Mouse (Mus musculus) liver, embryonic 15.5 days (tissue): ENCODE data around the gene Ttll12. TPM values are rescaled to one million over a fixed set of nuclear protein-coding genes. Genes with fewer than 3 reads are reported as not detected.

Experiments
- ATAC-seq: fragments of 200-750 bp; cut with Nextera tagmentation; 2 replicates; pipeline ENCODE4 v1.8.0; 2017; ENCODE audit warnings: moderate number of reproducible peaks, mild to moderate bottlenecking, moderate library complexity; ENCODE audit not compliant: insufficient read depth
- H3K27ac ChIP-seq: fragments of 300-500 bp; sonication (generic); replicated peaks from 2 replicates; pipeline ENCODE4 v1.5.1; 2015; ENCODE audit warnings: mild to moderate bottlenecking, inconsistent platforms
- H3K27me3 ChIP-seq: fragments of 300-500 bp; sonication (generic); 2 replicates; pipeline ENCODE4 v1.6.1; 2015; ENCODE audit warnings: mild to moderate bottlenecking, inconsistent platforms
- H3K36me3 ChIP-seq: fragments of 300-500 bp; sonication (generic); replicated peaks from 2 replicates; pipeline ENCODE4 v1.6.1; 2015; ENCODE audit warnings: moderate library complexity, mild to moderate bottlenecking, inconsistent platforms
- H3K4me1 ChIP-seq: fragments of 300-500 bp; sonication (generic); replicated peaks from 2 replicates; pipeline ENCODE4 v1.6.1; 2015; ENCODE audit warnings: inconsistent platforms
- H3K4me2 ChIP-seq: fragments of 300-500 bp; sonication (generic); 2 replicates; pipeline ENCODE4 v1.6.1; 2015; ENCODE audit warnings: moderate library complexity, mild to moderate bottlenecking, inconsistent platforms
- H3K4me3 ChIP-seq: fragments of 300-500 bp; sonication (generic); replicated peaks from 2 replicates; pipeline ENCODE4 v1.5.1; 2015; ENCODE audit warnings: mild to moderate bottlenecking, inconsistent platforms
- H3K9ac ChIP-seq: fragments of 300-500 bp; sonication (generic); 2 replicates; pipeline ENCODE4 v1.6.1; 2015; ENCODE audit warnings: moderate library complexity, mild to moderate bottlenecking, inconsistent platforms
- H3K9me3 ChIP-seq: fragments of 300-500 bp; sonication (generic); replicated peaks from 2 replicates; pipeline ENCODE4 v1.6.1; 2016; ENCODE audit warnings: inconsistent platforms
- whole genome bisulfite sequencing: fragments of 180-500 bp; shearing (Covaris S2); methylation state at CpG from one replicate; pipeline ENCODE4 v1.1.7; 2015; ENCODE audit warnings: mixed read lengths; ENCODE audit not compliant: insufficient replicate concordance; 5-methylcytosine and 5-hydroxymethylcytosine counted together
- polyA plus RNA-seq: library from polyadenylated mRNA; unstranded; fragments of >200 nt; fragmentation: Nextera tagmentation; extraction: Ambion mirVana; gene quantifications from 2 replicates; pipeline ENCODE4 v1.2.1, GENCODE M21; 2015

The Ttll12 gene
- polyA plus RNA-seq, 1 experiment from 2014 or later, result 35.6 TPM

DNA sequence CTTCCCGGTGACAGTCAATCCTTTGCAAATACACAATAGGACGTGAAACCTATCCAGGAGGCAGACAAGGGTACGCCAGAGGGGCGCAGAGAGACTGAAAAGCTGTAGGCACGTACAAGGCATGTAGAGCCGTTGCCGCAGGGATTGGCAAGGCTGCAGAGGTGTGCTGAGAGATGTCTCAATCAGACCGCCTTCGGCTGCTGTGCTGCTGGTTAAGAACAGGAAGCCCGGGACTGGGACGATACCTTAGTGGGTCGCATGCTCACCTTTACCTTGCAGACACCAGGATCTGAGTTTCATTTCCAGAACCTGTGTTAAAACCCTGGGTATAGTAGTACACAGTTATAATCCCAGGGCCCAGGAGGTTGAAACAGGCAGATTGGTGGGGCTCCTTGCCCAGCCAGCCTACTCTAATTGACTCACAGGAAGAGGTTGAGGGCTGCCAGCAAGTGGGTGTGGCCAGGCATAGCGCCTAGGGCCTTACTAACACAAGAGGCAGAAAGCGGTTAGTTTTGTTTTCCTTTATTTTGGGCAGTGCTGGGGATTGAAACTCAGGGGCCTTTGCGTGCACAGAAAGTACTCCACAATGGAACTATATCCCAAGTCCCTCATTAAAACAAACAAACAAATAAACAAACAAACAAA, 32.2 kb downstream of the Ttll12 start:
- ATAC-seq, result peak; percentile 42

DNA sequence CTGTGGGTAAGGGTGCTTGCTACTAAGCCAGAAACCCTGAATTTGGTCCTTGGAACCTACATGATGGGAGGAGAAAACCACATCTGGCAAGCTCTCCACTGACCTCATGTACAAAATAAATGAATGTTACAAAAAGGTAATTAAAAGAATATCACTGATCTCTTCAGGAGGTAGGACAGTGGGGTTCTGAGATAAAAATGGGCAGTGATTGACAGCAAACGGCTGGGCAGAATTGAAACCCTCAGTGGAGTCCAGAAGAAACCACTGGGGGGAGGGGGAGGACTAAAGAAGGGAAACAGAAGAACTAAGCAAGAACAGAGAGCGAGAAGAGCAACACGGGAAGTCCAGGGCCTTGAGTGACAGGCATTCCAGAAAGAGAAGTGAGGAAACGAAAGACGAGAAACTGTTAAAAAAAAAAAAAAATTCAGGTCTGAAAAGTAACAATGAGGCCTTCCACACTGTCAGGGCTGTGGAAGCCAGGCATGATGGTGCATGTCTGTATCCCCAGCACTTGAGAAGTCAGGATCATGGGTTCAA, 33.9 kb downstream of the Ttll12 start:
- Histone ChIP-seq H3K4me2 (no peak overlapping the region), H3K36me3 (no peaks in the 10 kb centered on the region), H3K4me1 (peaks cover 47% of the 10 kb centered on the region), H3K27ac (no peak overlapping the region), H3K9me3 (no peaks in the 10 kb centered on the region), H3K9ac (no peak overlapping the region), H3K4me3 (no peak overlapping the region), H3K27me3 (no peaks in the 10 kb centered on the region)
- no peak for ATAC-seq
- 15% methylated on average over 5 of the region's 5 CpGs for WGBS

More for the DNA sequence above, 32.2 kb downstream of the Ttll12 start:
- Histone ChIP-seq H3K4me2 (peak overlapping the region; percentile 91), H3K36me3 (no peaks in the 10 kb centered on the region), H3K9me3 (no peaks in the 10 kb centered on the region), H3K27me3 (no peaks in the 10 kb centered on the region), H3K27ac (peak overlapping the region; percentile 93), H3K9ac (peak overlapping the region; percentile 76), H3K4me1 (peaks cover 58% of the 10 kb centered on the region), H3K4me3 (peak overlapping the region; percentile 78)
- 27% methylated on average over 15 of the region's 15 CpGs for WGBS

DNA sequence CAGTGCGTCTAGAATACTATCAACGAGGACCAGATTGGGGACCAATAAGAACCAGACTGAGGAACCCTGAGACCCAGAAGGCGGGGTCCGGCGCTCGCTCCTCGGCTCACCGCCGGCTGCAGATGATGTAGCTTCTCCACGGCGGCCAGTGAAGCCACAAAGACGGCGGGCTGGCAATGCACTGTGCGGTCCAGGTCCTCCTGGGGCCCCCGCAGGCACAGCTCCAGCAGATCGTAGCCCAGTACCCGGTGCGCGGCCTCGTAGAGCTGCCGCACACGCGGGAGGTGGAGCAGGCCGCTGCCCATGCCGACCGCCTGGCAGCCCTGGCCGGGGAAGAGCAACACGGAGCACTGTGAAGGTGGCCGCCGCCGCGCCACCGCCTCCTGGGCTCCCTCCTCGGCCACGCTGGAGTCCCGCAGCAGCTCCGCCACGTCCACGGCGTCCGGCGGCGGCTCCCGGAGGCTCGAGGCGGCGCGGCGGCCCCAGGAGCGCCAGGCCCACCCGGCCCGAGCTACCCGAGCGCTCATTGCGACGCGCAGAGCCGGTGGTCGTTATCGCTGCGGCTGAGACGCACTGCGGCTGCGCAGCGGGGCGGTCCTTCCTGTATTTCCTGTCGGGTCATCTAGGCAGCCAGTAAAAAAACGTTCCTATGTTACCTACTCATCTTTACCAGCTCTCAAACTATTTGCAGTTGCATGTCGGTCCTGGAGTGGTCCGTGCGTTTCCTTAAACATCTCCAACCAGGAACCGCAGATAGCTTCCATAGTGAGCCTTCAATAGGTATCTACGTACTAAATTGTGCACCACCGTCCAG, 39.6 kb downstream of the Ttll12 start:
- H3K4me1 ChIP-seq, result peaks cover 25% of the 10 kb centered on the region
- peak; percentile 88 for ATAC-seq
- H3K36me3 ChIP-seq, result 0 out of 2 replicates have a peak, but pooled peaks cover 7% of the 10 kb centered on the region
- H3K9me3 ChIP-seq, result no peaks in the 10 kb centered on the region
- H3K27ac ChIP-seq, result peak overlapping the region; percentile 86
- peak overlapping the region; percentile 89 for H3K9ac ChIP-seq
- H3K27me3 ChIP-seq, result no peaks in the 10 kb centered on the region
- under 1% methylated on average over 74 of the region's 74 CpGs for WGBS
- H3K4me3 ChIP-seq, result peak overlapping the region; percentile 77
- peak overlapping the region; percentile 95 for H3K4me2 ChIP-seq

- Histone ChIP-seq H3K4me2 (no peak overlapping the region), H3K9ac (no peak overlapping the region), H3K36me3 (peaks cover 13% of the 10 kb centered on the region; the same call in 1 of the 2 replicates), H3K27me3 (no peaks in the 10 kb centered on the region), H3K9me3 (no peaks in the 10 kb centered on the region), H3K4me1 (peaks cover 25% of the 10 kb centered on the region), H3K27ac (no peak overlapping the region), H3K4me3 (no peak overlapping the region)
- ATAC-seq, result no peak
Observed at GRCm38 (mm10) chr15:83553831-83554230, 41.1 kb downstream of the Ttll12 start.

DNA sequence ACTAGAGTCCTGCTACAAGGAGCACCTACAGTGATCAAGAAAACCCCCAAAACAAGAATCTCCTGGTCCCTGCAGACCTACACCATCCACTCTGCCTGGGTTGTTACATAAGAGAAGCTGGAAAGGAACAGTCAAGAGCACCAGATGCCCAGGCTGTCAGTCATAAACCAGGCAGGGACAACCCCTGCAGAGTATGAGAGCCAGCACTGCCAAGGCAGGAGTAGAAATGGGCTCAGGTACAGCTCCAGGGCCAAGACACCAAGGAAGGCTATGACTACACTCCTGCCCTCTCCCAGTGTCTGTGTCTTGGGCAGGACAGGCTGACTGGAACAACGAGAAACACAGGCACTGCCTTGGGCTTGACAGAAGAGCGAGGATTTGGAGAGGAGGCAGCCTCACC, 44.8 kb downstream of the Ttll12 start:
- no peak overlapping the region for H3K9ac ChIP-seq
- H3K36me3 ChIP-seq, result peaks cover 45% of the 10 kb centered on the region
- no peak overlapping the region for H3K4me2 ChIP-seq
- no peak overlapping the region for H3K4me3 ChIP-seq
- no peak for ATAC-seq
- 81% methylated on average over 2 of the region's 2 CpGs for whole genome bisulfite sequencing
- H3K27ac ChIP-seq, result no peak overlapping the region
- H3K9me3 ChIP-seq, result no peaks in the 10 kb centered on the region
- no peaks in the 10 kb centered on the region for H3K27me3 ChIP-seq
- peaks cover 15% of the 10 kb centered on the region for H3K4me1 ChIP-seq

DNA sequence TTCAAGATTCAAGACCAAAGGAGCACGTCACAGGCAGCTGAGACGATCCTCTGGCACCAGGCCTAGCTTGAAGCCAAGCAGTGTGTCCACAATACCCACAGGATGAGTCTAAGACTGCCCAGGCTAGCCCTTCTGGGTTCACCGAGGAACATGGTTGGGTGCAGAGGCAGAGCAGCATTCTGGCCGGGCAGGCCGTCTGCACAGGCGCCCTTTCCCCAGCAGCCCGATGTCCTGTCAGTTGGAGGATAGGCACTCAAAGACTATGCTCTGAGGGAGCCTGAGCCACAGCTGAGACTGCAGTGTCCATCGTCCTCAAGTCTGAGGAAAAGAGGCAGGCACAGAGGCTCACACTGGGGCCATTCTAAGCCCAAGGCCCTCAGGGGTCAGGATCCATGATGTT, 47.8 kb downstream of the Ttll12 start:
- WGBS, result 79% methylated on average over 8 of the region's 8 CpGs
- Histone ChIP-seq H3K9ac (no peak overlapping the region), H3K9me3 (no peaks in the 10 kb centered on the region), H3K27me3 (no peaks in the 10 kb centered on the region), H3K4me2 (no peak overlapping the region), H3K36me3 (peaks cover 45% of the 10 kb centered on the region), H3K27ac (no peak overlapping the region), H3K4me1 (0 out of 2 replicates have a peak, but pooled peaks cover 4% of the 10 kb centered on the region), H3K4me3 (no peak overlapping the region)
- ATAC-seq, result no peak

DNA sequence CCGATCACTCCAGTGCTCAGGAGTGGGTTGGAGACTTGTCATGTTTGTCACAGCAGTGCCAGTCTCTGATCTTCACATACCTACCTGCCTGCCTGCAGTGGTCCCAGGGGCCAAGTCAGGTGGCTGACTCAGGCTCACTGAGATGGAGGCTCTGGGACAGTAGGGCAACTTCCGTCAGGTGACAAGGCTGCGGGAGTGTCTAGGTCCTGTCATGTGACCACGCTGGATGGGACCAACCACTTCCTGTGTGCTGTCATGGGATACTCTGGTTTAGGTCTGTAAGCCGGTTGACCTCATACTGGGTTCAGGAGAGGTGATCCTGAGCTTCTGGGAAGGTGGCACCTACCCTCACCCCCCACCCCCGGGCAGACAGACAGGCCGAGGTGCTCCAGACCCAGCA, 48.9 kb downstream of the Ttll12 start:
- peaks cover 45% of the 10 kb centered on the region for H3K36me3 ChIP-seq
- no peak overlapping the region for H3K4me3 ChIP-seq
- no peak for ATAC-seq
- H3K27me3 ChIP-seq, result no peaks in the 10 kb centered on the region
- H3K27ac ChIP-seq, result no peak overlapping the region
- WGBS, result 72% methylated on average over 7 of the region's 7 CpGs
- no peak overlapping the region for H3K9ac ChIP-seq
- H3K4me2 ChIP-seq, result no peak overlapping the region
- 0 out of 2 replicates have a peak, but pooled peaks cover 4% of the 10 kb centered on the region for H3K4me1 ChIP-seq
- no peaks in the 10 kb centered on the region for H3K9me3 ChIP-seq

DNA sequence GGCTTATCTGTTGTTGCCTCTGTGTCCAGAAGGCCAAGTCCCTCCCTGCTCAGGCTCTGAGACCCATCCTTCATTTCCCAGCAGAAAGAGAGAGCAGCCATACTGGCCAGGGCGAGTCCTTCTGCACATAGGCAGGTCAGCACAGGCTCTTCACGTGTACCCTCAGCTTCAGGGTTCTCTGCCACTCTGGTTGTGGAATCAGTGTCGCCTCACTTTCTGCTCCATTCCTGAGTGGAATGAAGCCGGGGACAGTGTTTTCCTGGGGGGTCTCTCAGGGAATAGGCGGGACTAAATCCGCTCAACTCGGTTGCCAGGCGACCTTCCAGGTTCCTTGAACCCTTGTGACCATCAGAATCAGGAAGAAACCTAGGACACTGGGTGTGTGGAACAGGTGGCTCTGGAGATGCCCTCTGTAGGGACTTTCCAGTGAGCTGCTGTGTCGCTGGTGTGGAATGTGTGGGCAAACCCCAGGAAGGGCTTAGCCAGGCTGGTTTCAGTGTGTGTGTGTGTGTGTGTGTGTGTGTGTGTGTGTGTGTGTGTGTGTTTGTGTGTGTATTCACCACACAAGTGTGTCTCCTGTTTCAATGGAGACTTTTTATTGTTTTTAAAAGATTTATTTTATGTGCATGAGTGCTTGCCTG, 53.2 kb downstream of the Ttll12 start:
- no peaks in the 10 kb centered on the region for H3K27me3 ChIP-seq
- H3K4me1 ChIP-seq, result no peaks in the 10 kb centered on the region
- H3K9ac ChIP-seq, result no peak overlapping the region
- no peak overlapping the region for H3K4me3 ChIP-seq
- H3K4me2 ChIP-seq, result no peak overlapping the region
- no peak overlapping the region for H3K27ac ChIP-seq
- H3K9me3 ChIP-seq, result no peaks in the 10 kb centered on the region
- peaks cover 11% of the 10 kb centered on the region for H3K36me3 ChIP-seq
- ATAC-seq, result no peak
- WGBS, result 56% methylated on average over 9 of the region's 9 CpGs

GRCm38 (mm10) chr15:83539905-83540304, 55.1 kb downstream of the Ttll12 start:
- no peak for ATAC-seq
- Histone ChIP-seq H3K4me2 (no peak overlapping the region), H3K27me3 (no peaks in the 10 kb centered on the region), H3K36me3 (no peaks in the 10 kb centered on the region), H3K4me3 (no peak overlapping the region), H3K27ac (no peak overlapping the region), H3K4me1 (no peaks in the 10 kb centered on the region; the same call in 1 of the 2 replicates), H3K9me3 (no peaks in the 10 kb centered on the region), H3K9ac (no peak overlapping the region)
- WGBS, result 30% methylated on average over 4 of the region's 4 CpGs

GRCm38 (mm10) chr15:83538855-83539254, 56.1 kb downstream of the Ttll12 start:
- WGBS, result 78% methylated on average over 2 of the region's 2 CpGs
- Histone ChIP-seq H3K27ac (no peak overlapping the region), H3K4me3 (no peak overlapping the region), H3K9me3 (no peaks in the 10 kb centered on the region), H3K4me2 (no peak overlapping the region), H3K4me1 (no peaks in the 10 kb centered on the region; the same call in 1 of the 2 replicates), H3K36me3 (no peaks in the 10 kb centered on the region), H3K9ac (no peak overlapping the region), H3K27me3 (no peaks in the 10 kb centered on the region)
- no peak for ATAC-seq

GRCm38 (mm10) chr15:83535890-83536231, 59.1 kb downstream of the Ttll12 start:
- Histone ChIP-seq H3K27me3 (peaks cover 10% of the 10 kb centered on the region), H3K4me1 (peaks cover 1% of the 10 kb centered on the region; the same call in 1 of the 2 replicates), H3K9ac (no peak overlapping the region), H3K9me3 (no peaks in the 10 kb centered on the region), H3K36me3 (no peaks in the 10 kb centered on the region), H3K4me3 (no peak overlapping the region), H3K4me2 (no peak overlapping the region), H3K27ac (no peak overlapping the region)
- no peak for ATAC-seq
- WGBS, result 56% methylated on average over 6 of the region's 6 CpGs
